Mouse (Mus musculus): ENCODE measurements around the gene Samhd1. TPM values are rescaled to one million over a fixed set of nuclear protein-coding genes. Genes with fewer than 3 reads are reported as not detected.

Gene Samhd1
- total RNA-seq, 2 experiments from 2014 or later, result 69.9 to 81.6 TPM

- ATAC-seq (replicated peaks; ENCODE audit: low FRiP score, poor library complexity, severe bottlenecking), result no peak
Measured at GRCm38 (mm10) chr2:157075685-157076084, 59.4 kb downstream of the Samhd1 start.

- ATAC-seq (replicated peaks; ENCODE audit: low FRiP score, poor library complexity, severe bottlenecking), result no peak
Measured at GRCm38 (mm10) chr2:157075226-157075625, 59.8 kb downstream of the Samhd1 start.

DNA sequence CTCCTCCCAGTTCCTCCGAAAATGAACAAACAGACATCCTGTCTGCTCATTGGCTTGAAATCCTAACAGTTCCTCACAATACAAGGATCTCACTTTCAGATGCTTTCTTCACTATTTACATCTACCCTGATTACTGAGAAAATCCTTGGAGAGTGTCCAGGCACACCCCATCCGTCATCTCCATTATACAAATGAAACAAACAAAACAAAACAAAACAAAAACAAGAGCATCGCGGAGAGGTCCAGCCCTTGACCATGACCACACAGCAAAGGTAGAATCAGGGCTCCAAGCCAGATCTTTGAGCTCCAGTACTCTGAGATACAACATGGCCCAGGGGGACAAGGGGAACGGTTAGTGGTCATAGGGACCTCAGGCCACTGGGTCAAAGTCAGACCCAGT, 60.3 kb downstream of the Samhd1 start:
- no peak for ATAC-seq (replicated peaks; ENCODE audit: low FRiP score, poor library complexity, severe bottlenecking)

DNA sequence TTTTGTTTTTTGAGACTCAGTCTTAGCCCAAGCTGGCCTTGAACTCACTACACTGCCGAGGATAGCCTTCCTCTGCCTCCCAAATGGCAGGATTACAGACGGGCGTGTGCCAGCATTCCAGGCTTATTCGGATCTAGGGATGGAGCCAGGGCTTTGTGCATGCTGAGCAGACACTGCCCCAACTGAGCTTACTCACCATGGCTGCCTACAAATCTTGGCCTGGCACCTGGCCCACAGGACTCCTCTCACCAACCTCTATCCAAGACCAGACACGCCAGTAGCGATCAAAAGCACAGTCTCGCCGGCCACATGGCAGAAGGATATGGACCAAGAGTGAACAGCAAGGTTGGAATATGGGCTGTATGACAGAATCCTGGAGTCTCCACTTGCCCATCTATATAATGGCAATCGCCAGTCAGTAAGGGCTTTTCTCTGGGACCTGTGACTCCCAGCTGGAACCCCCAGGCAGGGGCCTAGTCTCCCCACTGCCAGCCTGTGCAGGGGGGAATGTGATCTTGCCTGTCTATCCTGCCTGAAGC, 60.8 kb downstream of the Samhd1 start:
- ATAC-seq (replicated peaks; ENCODE audit: low FRiP score, poor library complexity, severe bottlenecking), result no peak

DNA sequence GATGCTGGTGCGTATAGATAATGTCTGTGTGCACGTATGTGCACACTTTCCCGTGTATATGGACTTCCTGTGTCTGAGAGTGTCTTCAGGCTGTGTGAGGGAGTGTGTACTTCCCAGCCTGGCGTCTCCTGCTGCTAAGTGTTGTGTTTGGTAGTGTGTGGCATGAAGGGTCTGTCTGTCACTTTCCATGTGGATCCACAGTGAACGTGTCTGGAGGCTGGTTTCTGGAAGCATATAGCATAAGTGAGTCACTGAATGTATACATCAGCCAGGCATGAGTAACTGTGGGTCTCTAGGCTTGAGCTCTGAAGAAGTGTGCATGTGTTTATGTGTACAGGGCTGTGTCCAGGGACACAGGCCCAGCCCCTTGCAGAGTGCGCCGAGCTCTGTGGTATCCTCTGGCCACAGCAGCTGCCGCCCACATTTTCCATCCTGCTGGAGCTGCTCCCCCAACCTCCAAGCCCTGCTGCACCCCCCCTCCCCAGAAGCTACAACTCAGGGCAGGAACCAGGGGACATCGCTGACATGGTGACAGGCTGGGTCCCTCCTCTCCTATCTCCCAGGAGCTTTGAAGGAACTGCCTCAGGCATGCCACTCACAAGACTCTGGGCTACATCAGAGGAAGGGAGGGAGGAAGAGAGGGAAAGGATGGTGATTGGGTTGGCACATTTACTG, 61.5 kb downstream of the Samhd1 start:
- no peak for ATAC-seq (replicated peaks; ENCODE audit: low FRiP score, poor library complexity, severe bottlenecking)

DNA sequence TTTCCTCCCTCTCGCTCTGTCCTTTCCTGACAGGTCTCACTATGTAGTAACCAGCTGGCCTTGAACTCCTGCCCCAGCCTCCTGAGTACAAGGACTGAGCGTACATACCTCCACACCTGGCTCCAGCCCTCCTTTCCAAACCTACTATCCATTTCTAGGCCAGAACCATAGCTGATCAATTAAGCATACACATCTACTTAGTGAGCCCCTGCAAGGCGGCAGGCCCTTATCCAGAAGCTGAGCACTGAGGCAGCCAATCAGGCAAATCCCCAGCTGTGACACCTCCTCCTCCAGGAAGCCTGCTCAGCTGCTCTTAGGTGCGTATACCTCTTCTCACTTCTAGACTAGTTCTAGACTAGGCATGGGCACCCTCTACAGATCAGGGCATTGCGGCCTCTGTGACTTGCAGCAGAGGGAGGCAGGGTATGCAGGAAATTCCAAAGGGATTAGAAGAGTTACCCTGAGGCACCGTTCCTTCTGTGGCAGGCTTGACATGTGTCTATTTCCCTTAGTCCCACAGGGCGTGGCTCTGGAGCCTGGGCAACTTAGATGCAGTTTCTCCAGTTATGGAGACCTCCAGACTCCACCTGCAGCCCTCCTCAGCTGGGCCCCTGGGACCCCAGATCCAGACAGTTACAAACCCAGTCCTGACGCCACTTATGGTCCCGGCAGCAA, 62.6 kb downstream of the Samhd1 start:
- ATAC-seq (replicated peaks; ENCODE audit: low FRiP score, poor library complexity, severe bottlenecking), result no peak

GRCm38 (mm10) chr2:157071556-157071955, 63.5 kb downstream of the Samhd1 start:
- ATAC-seq (replicated peaks; ENCODE audit: low FRiP score, poor library complexity, severe bottlenecking), result no peak

DNA sequence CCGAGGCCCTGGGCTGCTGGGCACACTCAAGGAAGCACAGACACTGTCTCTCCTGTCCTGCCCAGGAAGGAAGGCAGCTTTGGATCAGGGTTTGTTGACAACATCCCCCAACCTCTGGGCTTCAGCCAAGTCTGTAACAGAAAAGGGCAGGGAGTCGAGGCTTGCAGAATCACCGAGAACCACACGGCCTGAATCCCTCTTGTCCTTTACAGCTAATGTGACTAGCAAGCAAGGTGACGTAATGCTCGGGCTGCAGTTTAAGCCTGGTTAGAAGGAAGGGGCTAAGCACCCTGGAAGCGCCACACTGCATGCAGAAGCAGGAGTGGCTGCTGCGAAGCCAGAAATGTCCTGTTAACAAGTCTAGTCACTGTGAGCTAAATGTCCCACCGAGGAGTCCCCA, 64.7 kb downstream of the Samhd1 start:
- ATAC-seq (replicated peaks; ENCODE audit: low FRiP score, poor library complexity, severe bottlenecking), result no peak

GRCm38 (mm10) chr2:157069755-157070315, 65.2 kb downstream of the Samhd1 start:
- ATAC-seq (replicated peaks; ENCODE audit: low FRiP score, poor library complexity, severe bottlenecking), result no peak

DNA sequence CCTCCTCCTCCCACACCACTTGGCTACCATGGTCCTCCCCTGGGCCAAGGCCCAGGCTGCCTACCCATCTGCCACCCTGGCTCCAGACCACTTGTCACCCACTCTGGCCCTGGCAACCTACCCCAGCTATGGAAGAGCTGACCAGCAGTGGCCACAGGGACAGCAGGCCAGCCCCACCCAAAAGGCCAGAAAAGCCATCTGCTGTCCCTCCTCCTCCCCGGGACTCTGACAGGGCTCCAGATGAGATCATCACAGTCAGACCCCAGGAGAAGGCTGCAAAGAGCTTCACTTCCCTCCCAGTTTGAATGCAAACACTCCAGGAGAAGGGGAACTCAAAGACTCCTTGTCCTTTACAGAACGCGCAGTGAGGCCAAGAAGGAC, 65.7 kb downstream of the Samhd1 start:
- ATAC-seq (replicated peaks; ENCODE audit: low FRiP score, poor library complexity, severe bottlenecking), result no peak

- ATAC-seq (replicated peaks; ENCODE audit: low FRiP score, poor library complexity, severe bottlenecking), result no peak
Measured at GRCm38 (mm10) chr2:157068701-157069354, 66.2 kb downstream of the Samhd1 start.

GRCm38 (mm10) chr2:157066731-157067430, 68.2 kb downstream of the Samhd1 start:
- ATAC-seq (replicated peaks; ENCODE audit: low FRiP score, poor library complexity, severe bottlenecking), result no peak

GRCm38 (mm10) chr2:157065879-157066226, 69.2 kb downstream of the Samhd1 start:
- no peak for ATAC-seq (replicated peaks; ENCODE audit: low FRiP score, poor library complexity, severe bottlenecking)

- ATAC-seq (replicated peaks; ENCODE audit: low FRiP score, poor library complexity, severe bottlenecking), result no peak
Measured at GRCm38 (mm10) chr2:157064978-157065878, 69.8 kb downstream of the Samhd1 start.

DNA sequence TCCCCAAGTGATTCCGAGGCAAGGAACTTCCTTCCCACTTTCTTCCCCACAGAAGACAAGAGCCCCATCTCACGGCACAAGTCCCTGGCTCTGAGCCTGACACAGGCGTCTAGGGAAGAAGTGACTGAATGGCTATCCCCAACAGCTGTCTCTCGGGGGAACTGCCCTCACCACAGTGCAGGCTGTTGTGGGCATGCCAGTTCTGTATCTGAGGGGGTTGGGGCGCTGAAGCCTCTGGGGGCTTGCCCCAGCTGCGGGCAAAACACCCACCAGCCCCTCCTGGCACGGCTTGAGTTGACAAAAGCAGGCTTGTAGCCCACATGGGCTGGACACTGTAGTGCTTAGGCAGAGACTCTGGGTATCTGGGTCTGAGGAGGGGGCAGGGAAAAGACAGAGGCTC, 70.9 kb downstream of the Samhd1 start:
- ATAC-seq (replicated peaks; ENCODE audit: low FRiP score, poor library complexity, severe bottlenecking), result no peak

DNA sequence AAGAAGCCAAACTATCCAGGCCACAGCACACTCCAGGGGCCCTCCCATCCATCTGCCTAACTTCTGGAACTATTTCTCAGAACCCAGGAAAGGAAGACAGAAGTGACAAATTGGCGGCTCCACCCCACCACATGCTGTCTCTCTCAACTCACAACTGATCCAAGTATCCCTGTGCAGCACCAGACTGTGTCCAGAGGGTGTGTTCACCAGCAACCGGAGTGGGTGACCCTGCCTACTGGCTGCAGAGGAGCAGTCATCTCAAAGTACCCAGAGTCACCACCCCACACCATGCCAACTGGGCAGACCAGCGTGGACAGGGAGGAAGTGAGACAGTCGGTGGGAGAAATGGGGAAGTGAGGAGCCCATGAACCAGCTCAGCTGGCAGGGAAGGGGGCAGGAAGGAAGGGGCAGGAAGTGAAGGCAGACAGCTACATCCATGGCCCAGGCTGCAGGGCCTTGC, 71.8 kb downstream of the Samhd1 start:
- no peak for ATAC-seq (replicated peaks; ENCODE audit: low FRiP score, poor library complexity, severe bottlenecking)

GRCm38 (mm10) chr2:157060557-157061305, 74.3 kb downstream of the Samhd1 start:
- no peak for ATAC-seq (replicated peaks; ENCODE audit: low FRiP score, poor library complexity, severe bottlenecking)

DNA sequence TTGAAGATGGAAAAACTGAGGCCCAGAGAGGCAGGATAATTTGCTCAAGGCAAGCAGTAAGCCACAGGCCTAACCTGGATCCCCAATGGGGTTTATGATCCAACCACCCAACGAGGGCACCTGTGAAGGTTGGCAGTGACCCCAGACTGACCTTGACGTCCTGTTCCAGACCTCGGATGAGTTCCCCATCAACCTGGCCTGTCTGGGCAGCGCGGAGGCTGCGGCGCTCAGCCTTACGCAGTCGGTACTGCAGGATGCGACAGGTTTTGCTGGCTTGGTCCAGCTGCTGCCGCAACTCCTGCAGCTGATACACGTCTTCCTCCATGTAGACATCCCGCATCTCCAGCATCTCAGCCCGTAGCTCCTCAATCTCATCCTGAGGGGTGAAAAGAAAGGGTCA, 75.0 kb downstream of the Samhd1 start:
- no peak for ATAC-seq (replicated peaks; ENCODE audit: low FRiP score, poor library complexity, severe bottlenecking)
